Mouse (Mus musculus) olfactory bulb, adult 2 months (tissue): ENCODE measurements at regions not wholly inside any gene's neighbourhood (a gene's known extent, or its start where the extent isn't known, plus 50 kb on each side); places are given as distances from the start of the nearest gene placed in this dataset.

ENCODE experiments used
- CTCF ChIP-seq: fragments of 200-500 bp; IDR thresholded peaks from 2 replicates; pipeline ENCODE4 v1.5.1; 2012; ENCODE audit warnings: low read depth, mild to moderate bottlenecking, low read length, moderate library complexity; ENCODE audit not compliant: insufficient read depth
- POLR2A ChIP-seq: fragments of 200-500 bp; IDR thresholded peaks from 2 replicates; pipeline ENCODE4 v1.6.1; 2012; ENCODE audit warnings: mild to moderate bottlenecking, low read depth, low read length, moderate library complexity; ENCODE audit not compliant: insufficient read depth

GRCm38 (mm10) chr1:137220226-137220625 is 260.0 kb upstream of the Nr5a2 start:
- TF ChIP-seq POLR2A (no peak), CTCF (no peak)
